Mouse (Mus musculus): ENCODE results near the gene Akt3.

The Akt3 gene

GRCm38 (mm10) chr1:176982671-176983070, 275.3 kb downstream of the Akt3 start:
- DNase-seq (ENCODE audit: low spot score): no peak

- DNase-seq (ENCODE audit: low spot score): no peak
These were observed 276.5 kb downstream of the Akt3 start for GRCm38 (mm10) chr1:176981511-176981910.

- no peak for DNase-seq (ENCODE audit: low spot score)
These were observed 277.1 kb downstream of the Akt3 start for GRCm38 (mm10) chr1:176980801-176981400.

DNA sequence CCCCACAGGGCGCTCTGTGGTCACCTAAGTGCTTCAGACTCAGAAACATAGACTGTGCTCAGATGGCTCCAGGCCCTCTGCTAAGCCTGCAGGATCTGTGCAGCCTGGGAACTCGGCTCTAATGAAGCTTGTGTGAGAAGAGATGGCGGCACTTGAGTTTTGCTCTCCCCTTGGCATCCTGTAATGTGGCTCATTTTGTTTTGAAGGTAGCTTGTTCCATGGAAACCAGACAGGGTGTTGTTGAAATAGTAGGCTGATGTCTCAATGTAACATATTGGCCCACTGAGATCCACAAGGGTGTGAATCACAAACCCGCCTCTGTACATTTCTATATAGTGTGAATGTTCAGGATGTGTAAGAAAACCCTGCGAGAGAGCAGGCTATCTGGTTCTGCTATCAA, 277.9 kb downstream of the Akt3 start:
- no peak for DNase-seq (ENCODE audit: low spot score)

GRCm38 (mm10) chr1:176979235-176979634, 278.8 kb downstream of the Akt3 start:
- no peak for DNase-seq (ENCODE audit: low spot score)

GRCm38 (mm10) chr1:176973356-176974088, 284.5 kb downstream of the Akt3 start:
- DNase-seq (ENCODE audit: low spot score): no peak

GRCm38 (mm10) chr1:176971479-176971797, 286.6 kb downstream of the Akt3 start:
- DNase-seq (ENCODE audit: low spot score): no peak

DNA sequence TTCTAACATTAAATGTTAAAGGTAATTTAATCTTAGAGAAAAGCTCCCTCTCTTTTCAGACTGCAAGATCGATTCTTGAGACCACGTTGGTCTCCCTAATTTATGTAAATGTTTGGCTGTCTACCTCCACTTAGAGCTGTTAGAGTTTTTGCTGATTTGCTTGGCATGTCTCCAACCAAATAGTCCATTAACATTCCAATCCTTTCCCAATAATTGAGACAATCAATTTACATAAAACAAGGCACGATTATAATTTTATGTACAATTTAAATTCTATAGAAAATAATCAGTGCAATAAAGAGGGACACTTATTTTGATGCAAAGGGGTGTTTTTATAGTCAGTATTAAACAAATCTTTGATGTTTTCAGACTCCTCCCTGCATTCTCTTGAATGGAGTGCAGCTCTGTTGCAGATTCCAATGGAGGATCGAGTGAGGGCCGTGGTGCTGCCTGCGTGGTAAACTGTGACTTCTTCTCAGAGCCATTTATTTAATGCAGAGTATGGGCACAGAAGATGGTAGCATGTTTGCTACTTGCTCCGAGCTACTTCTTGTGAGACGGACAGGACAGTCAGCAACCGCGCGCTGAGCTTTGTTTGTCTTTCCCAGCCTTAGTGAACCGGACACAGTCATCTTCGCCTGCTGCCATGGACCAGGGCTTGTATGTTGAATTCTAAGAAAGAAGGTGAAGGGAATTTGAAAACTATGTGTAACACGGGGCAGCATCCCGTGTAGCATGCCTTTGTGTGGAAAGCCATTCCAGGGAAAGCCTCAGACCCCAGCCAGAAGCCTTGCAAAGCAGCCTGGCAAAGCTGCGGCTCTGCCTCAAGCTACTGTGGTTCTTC, 287.1 kb downstream of the Akt3 start:
- DNase-seq (ENCODE audit: low spot score): no peak
